Mouse (Mus musculus): ENCODE data around the gene Cyp17a1.

Cyp17a1 gene

GRCm38 (mm10) chr19:46641420-46642085 is 31.4 kb downstream of the Cyp17a1 start:
- peak; percentile 88 for DNase-seq

- no peak for DNase-seq
Measured at GRCm38 (mm10) chr19:46640780-46641179, 32.2 kb downstream of the Cyp17a1 start.

- peak; percentile 63 for DNase-seq
Measured at GRCm38 (mm10) chr19:46639496-46639895, 33.5 kb downstream of the Cyp17a1 start.

GRCm38 (mm10) chr19:46639053-46639452 is 33.9 kb downstream of the Cyp17a1 start:
- DNase-seq = no peak

GRCm38 (mm10) chr19:46637598-46637997 is 35.4 kb downstream of the Cyp17a1 start:
- no peak for DNase-seq

- no peak for DNase-seq
Measured at GRCm38 (mm10) chr19:46635766-46636165, 37.2 kb downstream of the Cyp17a1 start.

- no peak for DNase-seq
Measured at GRCm38 (mm10) chr19:46631637-46632036, 41.3 kb downstream of the Cyp17a1 start.

- DNase-seq = no peak
Measured at GRCm38 (mm10) chr19:46629807-46630206, 43.2 kb downstream of the Cyp17a1 start.

GRCm38 (mm10) chr19:46628403-46628802 is 44.6 kb downstream of the Cyp17a1 start:
- DNase-seq = no peak

- no peak for DNase-seq
Measured at GRCm38 (mm10) chr19:46625519-46625918, 47.5 kb downstream of the Cyp17a1 start.

GRCm38 (mm10) chr19:46625015-46625414 is 48.0 kb downstream of the Cyp17a1 start:
- no peak for DNase-seq

GRCm38 (mm10) chr19:46623790-46624772 is 48.9 kb downstream of the Cyp17a1 start:
- DNase-seq = peak; percentile 77

GRCm38 (mm10) chr19:46623194-46623667 is 49.7 kb downstream of the Cyp17a1 start:
- peak; percentile 66 for DNase-seq

GRCm38 (mm10) chr19:46622659-46623193 is 50.2 kb downstream of the Cyp17a1 start:
- DNase-seq = no peak

GRCm38 (mm10) chr19:46621236-46622183 is 51.5 kb downstream of the Cyp17a1 start:
- no peak for DNase-seq

GRCm38 (mm10) chr19:46620016-46620808 is 52.8 kb downstream of the Cyp17a1 start:
- no peak for DNase-seq

GRCm38 (mm10) chr19:46619518-46619917 is 53.5 kb downstream of the Cyp17a1 start:
- no peak for DNase-seq

- no peak for DNase-seq
Measured at GRCm38 (mm10) chr19:46619001-46619400, 54.0 kb downstream of the Cyp17a1 start.

- DNase-seq = no peak
Measured at GRCm38 (mm10) chr19:46618322-46618721, 54.6 kb downstream of the Cyp17a1 start.

- no peak for DNase-seq
Measured at GRCm38 (mm10) chr19:46617361-46617760, 55.6 kb downstream of the Cyp17a1 start.

Measured in kidney, postnatal 14 days (tissue).